Mouse (Mus musculus) cerebellum, adult 11-12 months (tissue): ENCODE measurements at regions not wholly inside any gene's neighbourhood (a gene's known extent, or its start where the extent isn't known, plus 50 kb on each side); places are given as distances from the start of the nearest gene placed in this dataset.

ENCODE experiments used
- DNase-seq: peaks from one replicate; pipeline ENCODE4 v3.0.0; 2022

DNA sequence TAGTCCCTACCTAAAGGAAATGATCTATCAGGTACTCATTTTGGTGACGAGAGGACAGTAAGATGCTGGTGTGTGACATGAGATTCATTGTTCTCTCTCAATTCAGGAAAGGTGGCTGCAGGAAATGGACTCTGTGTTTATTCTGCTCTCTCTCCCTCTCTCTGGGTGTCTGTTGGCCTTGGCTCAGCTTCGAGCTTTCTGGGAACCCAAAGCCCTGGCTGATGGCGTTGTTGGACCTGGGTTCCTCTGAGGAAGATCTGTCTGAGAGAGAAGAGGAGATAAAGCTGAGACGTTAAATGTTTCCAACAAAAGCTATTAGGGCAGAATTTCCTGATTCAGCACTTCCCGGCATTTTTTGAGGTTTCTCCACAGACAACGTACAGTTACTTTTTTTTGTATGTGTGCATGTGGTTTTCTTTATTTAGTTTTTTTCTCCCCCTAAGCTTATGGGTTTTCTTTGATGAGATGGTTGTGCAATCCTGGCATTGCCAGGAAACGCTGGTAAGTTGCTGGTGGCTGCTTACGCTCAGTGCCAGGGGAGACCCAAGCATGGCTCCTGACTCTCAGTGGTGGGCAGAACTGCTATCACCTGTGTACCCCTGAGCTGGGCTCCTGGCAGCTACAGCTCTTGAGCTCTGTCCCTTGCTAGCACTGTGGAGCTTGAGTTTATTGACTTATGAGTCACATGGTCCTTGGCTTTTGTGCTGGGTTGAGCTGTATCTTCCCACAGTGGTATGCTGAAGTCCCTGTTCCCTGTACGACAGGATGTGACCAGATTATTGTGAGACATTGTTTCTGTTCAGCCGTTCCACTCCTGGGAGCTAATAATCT is 249.8 kb downstream of the Gm10260 start:
- DNase-seq = no peak

DNA sequence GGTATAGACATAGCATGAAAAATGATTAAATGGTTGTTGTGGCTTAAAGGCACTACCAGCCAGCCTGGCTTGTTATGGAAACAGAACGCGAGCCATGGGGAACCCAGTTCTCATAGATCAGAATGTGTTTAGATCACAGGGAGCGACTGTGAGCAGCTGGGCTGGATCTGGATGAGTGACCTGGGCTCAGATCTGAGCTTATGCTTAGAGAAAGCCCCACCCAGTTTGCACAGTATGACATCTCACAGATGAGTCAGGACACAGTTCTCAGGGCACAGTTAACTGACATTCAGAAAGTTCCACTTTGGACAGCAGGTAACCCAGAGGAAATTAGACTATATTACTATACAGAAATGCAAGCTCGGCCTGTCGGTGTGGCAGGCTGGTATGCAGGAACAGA is 255.5 kb downstream of the Gm10260 start:
- no peak for DNase-seq

DNA sequence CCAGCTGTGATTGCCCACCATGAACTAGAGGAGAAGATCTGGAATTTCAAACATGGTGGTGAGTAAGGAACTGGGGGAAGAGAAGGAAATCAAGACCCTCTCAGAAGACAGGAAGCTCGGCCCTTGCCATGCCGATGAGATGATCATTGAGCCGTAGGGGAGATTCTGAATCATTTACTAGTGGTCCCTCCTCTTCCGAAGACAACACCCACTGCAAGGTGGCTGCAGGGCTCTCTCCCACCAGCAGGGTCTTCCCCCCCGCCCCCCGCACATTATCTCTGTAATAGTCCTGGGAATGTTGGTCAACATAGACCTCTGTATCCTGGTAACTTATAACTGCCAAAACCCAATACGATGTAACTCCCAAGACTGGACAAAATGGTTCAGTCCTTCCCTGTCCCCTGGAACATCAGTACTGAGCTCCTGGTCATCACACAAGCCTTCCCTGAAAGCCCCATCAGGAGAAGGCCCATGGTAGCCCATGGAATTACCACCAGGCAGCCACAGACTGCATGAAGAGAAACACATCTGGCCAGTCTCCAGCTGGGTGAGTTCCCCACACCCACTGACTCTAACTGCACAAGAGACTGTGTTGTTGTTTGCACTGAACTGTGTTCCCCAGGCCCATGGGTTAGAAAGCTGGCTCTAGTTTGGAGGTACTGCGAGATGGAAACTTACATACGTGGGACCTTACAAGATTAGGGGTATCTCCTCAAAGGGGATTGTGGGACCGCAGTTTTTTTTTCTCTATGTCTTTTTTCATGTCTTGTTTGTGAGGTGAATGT is 256.3 kb downstream of the Gm10260 start:
- DNase-seq = no peak

DNA sequence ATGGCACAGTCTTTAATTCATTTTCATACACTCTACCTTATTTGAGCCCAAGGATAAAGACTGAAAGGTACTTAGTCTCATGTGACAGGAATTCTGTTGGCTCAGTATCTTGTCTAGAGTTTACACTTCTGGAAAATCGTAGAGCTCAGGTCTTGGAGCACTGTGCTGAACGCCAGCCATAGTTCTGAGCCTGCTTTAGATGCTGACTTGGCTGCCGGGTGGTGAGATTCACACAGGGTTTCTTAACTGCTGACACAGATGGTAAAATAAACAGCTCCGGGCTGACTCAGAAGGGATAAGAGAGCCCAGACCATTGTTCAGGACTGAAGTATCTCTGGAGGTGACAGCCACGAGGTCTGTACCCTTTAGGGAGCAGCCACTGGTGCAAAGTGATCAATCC is 257.0 kb downstream of the Gm10260 start:
- no peak for DNase-seq

DNA sequence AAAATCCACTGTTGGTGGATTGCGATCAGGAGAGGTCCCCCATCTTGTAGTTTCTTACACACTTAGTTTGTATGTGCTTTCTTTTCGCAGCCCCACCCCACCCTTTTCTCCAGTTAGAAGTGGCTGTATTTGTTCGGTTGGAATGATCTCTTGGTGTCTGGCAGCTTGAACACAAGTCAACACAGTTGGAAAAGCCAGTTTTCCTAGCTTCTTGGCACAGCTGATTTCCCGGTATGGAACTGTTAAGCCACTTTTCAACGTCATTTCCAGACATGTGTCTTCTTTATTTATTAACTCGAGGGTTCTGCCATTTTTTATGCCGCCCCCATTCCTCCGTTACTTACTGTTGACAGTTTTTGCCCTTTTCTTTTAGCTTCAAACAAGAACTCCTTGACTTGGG is 259.2 kb downstream of the Enc1 start:
- no peak for DNase-seq

DNA sequence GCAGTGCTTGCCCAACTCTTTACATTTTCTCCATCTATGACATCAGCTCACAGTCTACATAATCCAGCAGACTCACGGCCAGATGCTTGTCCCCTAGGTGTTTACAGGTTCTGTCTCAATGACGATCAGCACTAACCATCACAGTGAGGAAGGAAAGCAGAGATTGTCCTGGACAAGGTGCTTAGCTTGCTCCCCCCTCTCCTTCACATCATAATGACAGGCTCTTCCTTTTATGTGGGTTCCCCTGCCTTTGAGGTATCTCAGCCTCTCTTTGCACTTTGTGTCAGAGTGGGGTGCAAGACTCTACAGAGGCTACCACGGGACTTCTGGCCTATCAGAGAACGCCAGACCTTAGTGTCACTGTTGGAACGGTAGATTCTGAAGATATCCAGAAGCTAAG is 258.1 kb downstream of the Enc1 start:
- DNase-seq = no peak

DNA sequence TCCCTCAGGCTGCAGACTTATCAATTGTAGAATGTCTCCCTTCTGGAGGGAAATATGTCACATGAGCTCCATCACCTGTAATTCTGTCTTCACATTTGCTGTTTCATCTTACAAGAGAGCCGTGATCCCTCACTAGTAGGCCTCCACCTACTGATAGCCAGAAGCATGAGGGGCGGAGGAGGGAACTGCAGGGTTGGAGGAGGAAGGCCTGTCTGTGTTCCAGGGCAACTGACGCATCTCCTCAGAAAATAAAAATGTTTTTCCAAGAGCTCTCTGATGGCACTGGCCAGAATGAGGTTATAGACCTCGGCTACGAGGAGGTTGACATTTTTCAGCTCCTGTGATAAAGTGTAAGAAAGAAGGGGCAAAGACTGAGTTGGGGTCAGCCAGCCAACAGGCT is 257.0 kb downstream of the Enc1 start:
- no peak for DNase-seq

DNA sequence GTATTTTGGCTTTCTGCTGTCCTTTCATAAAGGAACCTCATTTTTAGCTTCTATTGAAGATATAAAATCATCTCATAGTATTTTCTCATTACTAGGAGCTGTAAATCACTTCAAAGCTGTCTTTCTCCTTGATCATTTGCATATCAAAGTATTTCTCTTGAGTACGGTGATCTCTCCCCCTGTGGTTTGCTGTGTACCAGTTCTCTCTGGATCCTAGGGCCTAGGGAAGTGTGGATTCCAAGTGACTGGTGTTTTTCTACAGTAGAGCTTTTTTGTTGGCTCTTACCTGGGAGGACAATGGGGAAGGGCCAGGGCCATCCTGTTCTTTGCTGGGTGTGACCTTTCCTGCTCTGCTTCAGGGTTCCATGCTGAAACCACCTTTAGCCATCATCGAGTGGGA is 253.9 kb downstream of the Enc1 start:
- DNase-seq = no peak

DNA sequence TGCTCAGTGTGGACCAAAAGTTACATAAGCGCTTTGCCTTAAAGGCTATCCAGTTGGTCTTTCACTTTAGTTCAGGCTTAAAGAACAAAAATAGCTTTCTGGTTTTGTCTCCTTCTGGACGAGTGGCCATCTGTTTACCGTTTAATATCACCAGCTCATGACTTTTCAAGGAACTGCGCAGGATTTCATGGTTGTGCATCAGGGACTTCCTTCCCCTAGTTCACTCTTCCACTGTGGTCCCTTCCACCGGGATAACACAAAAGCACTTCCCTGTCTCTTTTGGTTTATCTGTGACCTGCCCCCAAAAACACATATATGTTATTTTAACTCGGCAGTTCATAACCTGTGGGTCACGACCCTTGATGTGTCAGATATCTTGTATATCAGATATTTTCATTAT is 252.9 kb downstream of the Enc1 start:
- no peak for DNase-seq

DNA sequence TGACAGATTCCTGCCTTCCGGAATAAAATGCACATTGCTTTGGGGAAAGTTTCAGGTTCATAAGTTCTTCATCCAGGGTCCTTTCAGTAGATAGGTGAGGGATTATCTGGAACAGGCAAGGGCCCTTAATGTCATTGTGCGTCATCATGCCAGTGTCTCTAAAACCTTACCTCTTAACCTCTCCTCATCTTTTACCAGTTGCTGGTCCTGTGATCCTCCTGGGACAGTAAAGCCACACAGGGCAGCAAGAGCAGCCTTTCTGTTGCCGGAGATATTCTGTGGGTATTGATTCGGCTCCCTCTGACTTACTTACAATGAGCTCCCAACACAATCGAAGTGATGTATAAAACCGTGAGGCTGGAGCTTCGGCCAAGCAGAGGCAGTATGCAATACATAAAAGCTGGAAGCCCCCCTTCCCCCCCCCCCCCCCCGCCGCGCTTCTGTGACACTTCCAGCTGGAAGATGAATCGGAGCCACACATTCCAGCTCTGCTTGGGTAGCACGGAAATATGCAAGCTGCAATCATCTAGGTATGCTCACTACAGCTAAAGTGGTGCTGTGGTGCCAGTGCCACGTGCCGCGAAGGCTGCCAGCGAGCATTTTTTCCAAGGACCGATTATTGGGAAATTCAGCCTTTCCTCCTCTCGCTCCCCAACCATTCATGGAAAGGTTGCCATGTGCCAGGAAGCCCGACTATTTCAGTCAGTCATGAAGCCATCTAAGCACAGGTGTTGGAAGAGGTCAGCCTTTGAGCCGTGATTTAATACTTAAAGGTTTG is 252.2 kb downstream of the Enc1 start:
- DNase-seq = no peak

DNA sequence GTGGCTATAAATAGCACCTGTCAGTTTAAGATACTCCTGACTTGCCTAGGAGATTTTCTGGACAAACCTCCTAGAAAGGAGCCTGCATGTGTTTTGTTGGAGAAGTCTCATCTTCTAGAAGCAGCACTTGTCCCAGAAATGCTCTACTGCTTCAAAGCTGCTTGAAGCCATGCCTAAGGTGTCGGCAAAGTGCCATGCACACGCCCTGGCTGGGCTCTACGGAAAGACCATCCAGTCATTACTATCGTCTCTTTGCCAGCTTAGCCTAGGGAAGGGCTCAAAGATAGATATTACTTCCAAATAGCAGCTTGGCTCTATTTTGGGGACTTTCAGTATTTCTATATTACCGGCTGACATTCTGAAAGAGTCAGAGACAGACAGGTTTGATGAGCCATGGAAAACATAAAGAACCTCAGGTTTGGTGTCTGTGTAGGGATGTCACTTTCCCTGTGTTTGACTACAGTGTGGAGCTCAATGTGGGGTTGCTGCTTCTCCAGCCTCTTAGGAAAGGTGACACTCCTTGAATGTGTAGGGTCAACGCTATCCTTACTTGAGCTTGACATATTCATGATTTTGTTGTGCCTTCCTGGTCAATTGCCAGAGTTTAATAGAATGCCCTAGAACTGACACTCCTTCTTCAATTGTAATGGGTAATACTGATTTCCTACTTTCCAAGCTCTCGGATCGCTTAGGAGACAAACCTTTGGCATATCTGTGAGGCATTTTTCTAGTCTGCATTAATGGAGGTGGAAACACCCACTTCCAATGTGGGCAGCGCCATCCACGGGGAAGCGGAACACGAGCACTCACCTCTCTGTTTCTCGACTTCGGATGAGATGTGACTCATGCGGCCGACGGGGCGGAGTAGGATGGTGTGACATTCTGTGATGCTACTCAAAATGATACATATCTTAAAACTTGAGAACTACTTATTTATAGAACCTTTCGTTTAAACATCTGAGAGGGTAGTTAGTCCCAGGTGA is 251.3 kb downstream of the Enc1 start:
- no peak for DNase-seq

DNA sequence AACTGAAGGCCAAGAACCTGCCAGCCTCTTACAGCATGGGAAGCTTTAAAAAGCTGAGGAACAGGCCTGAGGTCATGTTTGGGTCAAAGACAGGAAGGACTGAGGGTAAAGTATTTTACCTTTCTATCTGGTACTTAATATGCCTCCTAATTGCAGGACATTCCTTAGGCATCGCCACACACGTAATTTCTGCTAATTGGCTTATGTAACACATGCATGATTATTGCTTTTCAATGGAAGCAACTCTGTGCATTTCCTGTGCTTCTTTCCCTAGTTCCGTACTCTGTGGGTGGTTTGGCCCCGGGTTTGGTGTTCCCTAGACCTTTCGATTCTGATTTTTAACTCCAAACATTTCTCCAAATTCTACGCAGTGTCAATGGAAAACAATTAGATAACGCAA is 249.2 kb downstream of the Enc1 start:
- no peak for DNase-seq

DNA sequence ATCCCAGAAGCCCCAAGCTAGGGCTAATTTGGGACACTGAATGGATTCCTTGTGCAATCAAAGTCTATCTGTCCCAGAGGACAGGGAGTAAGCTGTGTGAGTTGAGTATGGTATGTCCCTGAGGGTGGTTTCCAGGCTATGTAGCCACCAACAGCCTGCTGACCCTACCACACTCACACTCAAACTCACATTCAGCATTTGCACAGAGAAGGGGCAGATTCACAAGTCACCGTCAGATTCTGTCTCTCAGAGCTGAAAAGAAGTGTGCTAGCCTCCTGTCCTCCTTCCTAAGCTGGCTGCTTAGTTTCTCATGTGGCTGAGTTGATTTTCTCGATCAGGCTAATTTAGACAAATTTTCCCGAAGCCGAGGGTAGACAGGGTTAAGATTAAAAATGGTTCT is 248.8 kb downstream of the Enc1 start:
- DNase-seq = no peak

DNA sequence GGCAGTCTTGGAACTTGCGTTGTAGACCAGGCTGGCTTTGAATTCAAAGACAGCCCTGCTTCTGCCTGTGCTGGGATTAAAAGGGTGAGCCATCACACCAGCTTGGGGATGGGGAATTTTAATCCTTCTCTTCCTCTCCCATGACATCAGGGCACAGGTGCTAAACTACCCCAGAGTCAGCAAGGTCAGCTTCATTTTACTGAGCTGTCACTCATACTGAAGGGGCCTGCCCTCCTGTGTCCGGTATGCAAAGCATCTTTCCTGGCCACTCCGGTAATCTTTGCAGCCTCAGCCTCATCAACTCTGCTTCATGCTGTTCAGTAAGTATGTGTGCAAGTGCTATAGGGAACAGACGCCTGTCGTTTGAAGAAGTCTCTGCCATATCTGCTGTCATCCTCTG is 248.1 kb downstream of the Enc1 start:
- DNase-seq = no peak

DNA sequence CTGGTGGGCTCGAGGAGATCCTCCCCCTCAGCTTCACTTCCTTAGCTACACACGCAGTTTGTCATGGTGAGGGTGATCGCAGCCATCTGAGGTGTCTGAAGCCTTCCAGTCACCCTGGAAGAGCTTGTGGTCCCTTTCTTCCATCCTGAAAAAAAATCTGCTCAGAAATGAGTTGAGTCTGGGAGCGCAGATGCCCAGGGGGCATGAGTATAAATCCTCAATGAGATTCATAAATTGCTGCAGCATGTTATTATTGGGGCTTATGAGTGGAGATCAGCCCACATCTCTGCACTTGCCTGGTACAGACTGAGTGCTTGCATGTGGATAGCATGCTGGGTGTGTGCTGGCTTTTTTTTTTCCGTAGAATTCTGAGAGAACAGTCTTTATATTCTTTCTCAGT is 247.6 kb downstream of the Enc1 start:
- DNase-seq = no peak

DNA sequence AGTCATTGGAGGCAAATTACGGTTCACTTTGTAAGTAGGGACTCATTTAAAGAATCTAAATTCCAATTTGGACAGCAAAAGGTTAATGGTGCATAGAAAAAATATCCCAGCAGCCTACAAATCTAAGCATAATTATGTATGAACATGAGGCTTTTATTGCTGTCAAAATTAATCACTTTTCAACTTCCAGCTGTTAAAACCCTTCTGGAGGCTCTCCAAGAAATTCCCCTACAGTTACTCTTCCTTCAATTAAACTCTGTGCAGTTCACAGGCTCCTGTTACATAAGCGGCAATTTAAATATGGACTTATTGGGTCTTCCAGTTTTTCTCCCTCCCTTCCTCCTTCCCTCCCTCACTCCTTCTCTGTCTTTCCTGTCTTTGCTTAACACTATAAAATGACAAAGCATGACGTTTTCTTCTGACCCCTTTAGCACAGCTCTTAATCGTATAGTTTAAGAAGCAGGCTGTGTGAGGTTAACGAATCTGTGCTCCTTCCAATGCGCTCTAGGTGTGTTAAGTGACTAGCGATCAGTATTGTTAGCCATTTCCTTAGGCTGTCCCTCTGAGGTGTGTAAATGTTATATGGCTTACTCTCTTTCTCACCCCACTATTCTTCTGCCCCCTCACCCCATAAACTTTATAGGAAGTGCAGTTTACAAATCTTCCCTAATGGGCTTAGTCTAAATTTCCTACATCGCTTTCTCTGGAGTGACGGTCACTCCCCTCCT is 247.0 kb downstream of the Enc1 start:
- no peak for DNase-seq

DNA sequence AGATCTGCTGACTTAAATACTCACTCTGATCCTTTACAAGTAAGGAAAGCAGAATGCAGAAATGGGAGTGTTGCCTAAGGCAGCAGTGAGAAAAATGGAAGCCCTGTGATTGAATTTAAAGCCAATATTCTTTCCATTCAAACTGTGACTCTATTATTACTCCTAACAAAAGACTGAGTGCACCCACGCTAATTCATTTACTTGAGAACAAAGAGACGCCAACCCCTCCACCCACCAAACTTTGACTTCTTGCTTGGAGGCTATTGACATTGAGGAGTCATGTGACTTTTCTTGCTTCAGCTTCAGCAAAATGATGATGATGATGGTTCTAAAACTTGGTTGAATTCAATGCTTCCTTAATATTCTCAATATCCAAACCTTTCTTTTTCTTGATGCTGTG is 245.6 kb downstream of the Enc1 start:
- no peak for DNase-seq

DNA sequence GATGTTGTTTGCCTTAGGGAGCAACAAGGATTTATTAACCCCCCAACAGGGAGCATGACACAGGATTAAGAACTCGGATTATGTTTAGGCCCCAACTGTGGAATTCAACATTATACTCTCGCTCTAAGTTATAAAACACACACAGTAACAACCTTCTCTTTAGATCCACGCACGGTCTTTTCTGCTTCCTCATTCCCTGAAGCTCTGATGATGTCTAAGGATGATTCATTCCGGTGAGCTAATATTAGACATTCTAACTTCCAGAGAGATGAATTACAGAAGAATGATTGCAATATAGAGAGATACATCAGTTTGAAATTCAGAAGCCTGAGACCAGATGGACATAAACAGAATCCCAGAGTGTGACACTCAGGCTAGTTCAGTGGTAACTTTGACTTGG is 245.0 kb downstream of the Enc1 start:
- no peak for DNase-seq

DNA sequence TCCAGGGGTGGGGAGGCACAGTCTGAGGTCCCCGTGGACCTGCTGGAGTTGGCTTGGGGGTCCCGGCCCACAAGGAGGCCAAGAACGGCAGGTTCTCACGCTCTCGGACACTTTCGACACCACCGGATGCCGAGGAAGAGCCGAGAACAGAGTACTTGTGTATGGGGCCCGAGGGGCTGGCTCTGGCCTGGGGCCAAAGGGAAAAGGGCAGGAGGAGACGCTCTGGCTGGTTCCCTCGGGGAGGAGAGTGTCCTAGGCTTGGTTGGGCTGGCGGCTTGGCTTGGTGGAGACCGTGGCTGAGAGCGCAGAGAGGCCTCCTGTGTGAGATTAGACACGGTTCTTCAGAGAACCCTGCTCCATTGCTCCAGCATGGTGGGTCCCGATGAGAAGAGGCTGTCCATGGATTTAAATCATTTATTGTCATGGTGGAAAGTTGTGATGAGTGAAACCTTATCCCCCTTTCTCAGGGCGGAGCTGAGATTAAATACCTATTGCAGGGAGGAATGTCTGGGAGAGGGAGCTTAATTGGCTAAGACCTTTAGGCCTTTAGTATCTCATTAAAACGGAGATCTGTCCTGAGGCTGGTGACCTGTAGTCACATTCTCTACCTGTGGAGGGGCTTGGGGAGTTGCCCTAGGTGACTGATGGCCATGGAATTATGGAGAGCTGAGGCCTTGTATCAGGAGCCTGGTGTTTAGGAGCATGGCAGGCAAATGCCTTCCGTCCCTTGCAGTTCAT is 244.1 kb downstream of the Enc1 start:
- no peak for DNase-seq

DNA sequence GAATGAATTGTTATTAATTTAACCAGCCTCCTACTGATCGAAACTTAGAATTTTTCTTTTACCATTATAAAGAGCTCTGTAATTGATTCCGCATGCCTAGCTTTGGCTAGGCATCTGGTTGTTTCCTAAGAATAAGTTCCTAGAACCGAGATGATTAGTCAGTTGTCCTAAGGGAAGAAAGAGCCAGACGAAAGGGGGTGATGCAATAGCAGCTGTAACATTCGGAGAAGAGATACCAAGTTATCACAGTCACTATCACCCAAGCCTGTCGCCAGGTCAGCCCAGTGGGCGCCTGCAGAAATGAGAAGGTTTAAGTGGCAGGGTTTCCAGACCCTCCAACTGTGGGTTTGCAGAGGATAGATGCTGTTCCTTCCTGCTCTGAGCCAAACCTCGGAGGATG is 242.8 kb downstream of the Enc1 start:
- DNase-seq = no peak

DNA sequence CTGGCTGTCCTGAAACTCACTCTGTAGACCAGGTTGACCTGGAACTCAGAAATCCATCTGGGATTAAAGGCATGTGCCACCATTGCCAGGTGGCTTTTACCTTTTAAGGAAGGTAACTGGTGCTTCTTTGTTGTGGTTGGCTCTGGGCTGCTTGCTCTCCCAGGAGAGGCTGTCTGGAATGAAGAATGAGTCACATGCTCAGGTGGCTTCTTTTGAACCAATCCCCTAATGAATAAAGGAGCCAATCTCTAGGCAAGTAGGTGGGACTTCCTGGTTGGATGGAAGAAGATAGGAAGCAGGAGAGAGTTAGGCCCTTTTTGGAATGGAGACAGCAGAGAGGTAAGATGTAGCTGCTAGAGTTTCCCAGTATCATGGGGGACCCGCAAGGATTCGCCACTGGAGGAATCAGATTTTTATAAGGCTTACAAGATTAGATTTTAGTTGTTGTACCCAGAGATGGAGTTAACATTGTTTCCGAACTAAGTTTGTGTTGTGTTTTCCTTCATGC is 241.6 kb downstream of the Enc1 start:
- DNase-seq = no peak
